Mouse (Mus musculus) kidney, embryonic 14.5 days (tissue): ENCODE data around the gene Kcnj6. TPM values are rescaled to one million over a fixed set of nuclear protein-coding genes. Genes with fewer than 3 reads are reported as not detected.
"Not testable (repeated sequence)": the region's sequence is repeated elsewhere in the genome, so short reads cannot be mapped to it uniquely, and the experiment has no call there.

Experiments used
- ATAC-seq: fragments of 200-750 bp; cut with Nextera tagmentation; 2 replicates; pipeline ENCODE4 v1.8.0; 2017; ENCODE audit warnings: moderate number of reproducible peaks, mild to moderate bottlenecking, moderate TSS enrichment, moderate library complexity; ENCODE audit not compliant: low FRiP score, low TSS enrichment
- H3K27ac ChIP-seq: fragments of 300-500 bp; sonication (generic); 2 replicates; pipeline ENCODE4 v1.5.1; 2014; ENCODE audit warnings: low read depth, mild to moderate bottlenecking, low read length, moderate library complexity, mixed read lengths
- H3K27me3 ChIP-seq: fragments of 300-500 bp; sonication (generic); 2 replicates; pipeline ENCODE4 v1.6.1; 2014; ENCODE audit warnings: mild to moderate bottlenecking, low read length; ENCODE audit not compliant: control insufficient read depth, insufficient read depth
- H3K36me3 ChIP-seq: fragments of 300-500 bp; sonication (generic); 2 replicates; pipeline ENCODE4 v1.6.1; 2014; ENCODE audit warnings: low read length, mixed read lengths; ENCODE audit not compliant: control insufficient read depth, insufficient read depth
- H3K4me1 ChIP-seq: fragments of 300-500 bp; sonication (generic); 2 replicates; pipeline ENCODE4 v1.6.1; 2014; ENCODE audit warnings: low read length, mixed read lengths; ENCODE audit not compliant: control insufficient read depth, insufficient read depth
- H3K4me2 ChIP-seq: fragments of 300-500 bp; sonication (generic); replicated peaks from 2 replicates; pipeline ENCODE4 v1.6.1; 2014; ENCODE audit warnings: low read depth, mild to moderate bottlenecking, low read length
- H3K4me3 ChIP-seq: fragments of 300-500 bp; sonication (generic); 2 replicates; pipeline ENCODE4 v1.5.1; 2014; ENCODE audit warnings: mild to moderate bottlenecking, low read length
- H3K9ac ChIP-seq: fragments of 300-500 bp; sonication (generic); 2 replicates; pipeline ENCODE4 v1.6.1; 2014; ENCODE audit warnings: low read depth, mild to moderate bottlenecking, low read length, moderate library complexity
- H3K9me3 ChIP-seq: fragments of 300-500 bp; sonication (generic); 2 replicates; pipeline ENCODE4 v1.6.1; 2016; ENCODE audit warnings: low read length; ENCODE audit not compliant: control insufficient read depth
- WGBS: fragments of 180-500 bp; shearing (Covaris S2); extraction: QIAGEN DNeasy Blood & Tissue Kit; methylation state at CpG from one replicate; pipeline ENCODE4 v1.1.7; 2014; 5-methylcytosine and 5-hydroxymethylcytosine counted together
- polyA plus RNA-seq: library from polyadenylated mRNA; unstranded; fragments of >200 nt; fragmentation: Nextera tagmentation; extraction: Ambion mirVana; gene quantifications from 2 replicates; pipeline ENCODE4 v1.2.1, GENCODE M21; 2014

The Kcnj6 gene
- polyA plus RNA-seq, 1 experiment from 2014 or later, result not detected

GRCm38 (mm10) chr16:94822611-94823010 lies 174.9 kb downstream of the Kcnj6 start:
- no peaks in the 10 kb centered on the region for H3K9me3 ChIP-seq
- no peaks in the 10 kb centered on the region; the same call in 1 of the 2 replicates for H3K4me1 ChIP-seq
- H3K36me3 ChIP-seq, result no peaks in the 10 kb centered on the region
- no peak overlapping the region for H3K27ac ChIP-seq
- H3K4me2 ChIP-seq, result no peak overlapping the region
- no peak overlapping the region for H3K4me3 ChIP-seq
- no peaks in the 10 kb centered on the region for H3K27me3 ChIP-seq
- H3K9ac ChIP-seq, result no peak overlapping the region
- 66% methylated on average over 5 of the region's 5 CpGs for WGBS
- no peak for ATAC-seq

GRCm38 (mm10) chr16:94821610-94822009 lies 175.9 kb downstream of the Kcnj6 start:
- H3K9ac ChIP-seq, result no peak overlapping the region
- H3K9me3 ChIP-seq, result no peaks in the 10 kb centered on the region
- ATAC-seq, result no peak
- no peak overlapping the region for H3K4me2 ChIP-seq
- H3K27ac ChIP-seq, result no peak overlapping the region
- H3K4me3 ChIP-seq, result no peak overlapping the region
- no peaks in the 10 kb centered on the region for H3K4me1 ChIP-seq
- H3K27me3 ChIP-seq, result no peaks in the 10 kb centered on the region
- 87% methylated on average over 11 of the region's 11 CpGs for WGBS
- H3K36me3 ChIP-seq, result no peaks in the 10 kb centered on the region

GRCm38 (mm10) chr16:94816391-94816790 lies 181.1 kb downstream of the Kcnj6 start:
- ATAC-seq, result 0 out of 2 replicates have a peak, but pooled peaks have one; percentile 35
- Histone ChIP-seq H3K4me2 (no peak overlapping the region), H3K4me3 (no peak overlapping the region), H3K27me3 (no peaks in the 10 kb centered on the region), H3K36me3 (no peaks in the 10 kb centered on the region), H3K9me3 (peaks cover 17% of the 10 kb centered on the region), H3K4me1 (no peaks in the 10 kb centered on the region), H3K9ac (no peak overlapping the region), H3K27ac (no peak overlapping the region)
- WGBS, result 21% methylated on average over 6 of the region's 6 CpGs

- ATAC-seq, result no peak
- WGBS, result 82% methylated on average over 6 of the region's 6 CpGs
- Histone ChIP-seq H3K9ac (no peak overlapping the region), H3K4me2 (no peak overlapping the region), H3K4me3 (no peak overlapping the region), H3K27me3 (no peaks in the 10 kb centered on the region), H3K9me3 (peaks cover 17% of the 10 kb centered on the region), H3K27ac (no peak overlapping the region), H3K36me3 (no peaks in the 10 kb centered on the region), H3K4me1 (no peaks in the 10 kb centered on the region)
These were observed 181.6 kb downstream of the Kcnj6 start for GRCm38 (mm10) chr16:94815891-94816290.

- not testable (repeated sequence) for H3K27ac ChIP-seq, H3K4me2 ChIP-seq, ATAC-seq, H3K9ac ChIP-seq, H3K27me3 ChIP-seq, H3K4me1 ChIP-seq, H3K36me3 ChIP-seq, H3K4me3 ChIP-seq
- WGBS, result 9% methylated on average over 1 of the region's 1 CpGs
- peaks cover 16% of the 10 kb centered on the region for H3K9me3 ChIP-seq
These were observed 188.2 kb downstream of the Kcnj6 start for GRCm38 (mm10) chr16:94809286-94809685.

- Histone ChIP-seq H3K9ac (no peak overlapping the region), H3K4me3 (no peak overlapping the region), H3K4me1 (no peaks in the 10 kb centered on the region), H3K27ac (no peak overlapping the region), H3K4me2 (no peak overlapping the region), H3K27me3 (no peaks in the 10 kb centered on the region), H3K36me3 (no peaks in the 10 kb centered on the region), H3K9me3 (no peaks in the 10 kb centered on the region)
- 88% methylated on average over 11 of the region's 12 CpGs for WGBS
- ATAC-seq, result no peak
These were observed 199.3 kb downstream of the Kcnj6 start for GRCm38 (mm10) chr16:94798241-94798640.

GRCm38 (mm10) chr16:94797366-94797765 lies 200.1 kb downstream of the Kcnj6 start:
- Histone ChIP-seq H3K36me3 (no peaks in the 10 kb centered on the region), H3K4me3 (no peak overlapping the region), H3K4me2 (no peak overlapping the region), H3K27ac (no peak overlapping the region), H3K4me1 (no peaks in the 10 kb centered on the region), H3K27me3 (no peaks in the 10 kb centered on the region), H3K9ac (no peak overlapping the region), H3K9me3 (no peaks in the 10 kb centered on the region)
- 86% methylated on average over 6 of the region's 6 CpGs for WGBS
- ATAC-seq, result no peak

- WGBS, result 77% methylated on average over 7 of the region's 7 CpGs
- Histone ChIP-seq H3K27ac (no peak overlapping the region), H3K4me1 (no peaks in the 10 kb centered on the region), H3K4me2 (no peak overlapping the region), H3K9me3 (no peaks in the 10 kb centered on the region), H3K4me3 (no peak overlapping the region), H3K27me3 (no peaks in the 10 kb centered on the region), H3K9ac (no peak overlapping the region), H3K36me3 (no peaks in the 10 kb centered on the region)
- ATAC-seq, result no peak
These were observed 204.5 kb downstream of the Kcnj6 start for GRCm38 (mm10) chr16:94793041-94793440.

- WGBS, result 29% methylated on average over 6 of the region's 6 CpGs
- no peak overlapping the region for H3K27ac ChIP-seq
- no peaks in the 10 kb centered on the region for H3K36me3 ChIP-seq
- no peaks in the 10 kb centered on the region for H3K4me1 ChIP-seq
- no peak overlapping the region for H3K9ac ChIP-seq
- no peak for ATAC-seq
- no peak overlapping the region for H3K4me3 ChIP-seq
- no peaks in the 10 kb centered on the region for H3K27me3 ChIP-seq
- no peak overlapping the region for H3K4me2 ChIP-seq
- H3K9me3 ChIP-seq, result no peaks in the 10 kb centered on the region
These were observed 207.5 kb downstream of the Kcnj6 start for GRCm38 (mm10) chr16:94789958-94790357.
